Mouse (Mus musculus) lung, adult 2 months (tissue): Measurements from ENCODE around the gene Rai14.

Source experiments
- CTCF ChIP-seq: fragments of 200-500 bp; IDR thresholded peaks from 2 replicates; pipeline ENCODE4 v1.5.1; 2011; ENCODE audit warnings: mild to moderate bottlenecking, low read length, control low read depth; ENCODE audit not compliant: insufficient read depth
- POLR2A ChIP-seq: fragments of 200-500 bp; IDR thresholded peaks from 2 replicates; pipeline ENCODE4 v1.6.1; 2011; ENCODE audit warnings: low read depth, mild to moderate bottlenecking, control low read depth, low read length, borderline replicate concordance; ENCODE audit errors: extremely low read depth

GRCm38 (mm10) chr15:10701571-10701970 is 12.9 kb downstream of the Rai14 start:
- TF ChIP-seq CTCF = no peak
- no peak for TF ChIP-seq POLR2A
